Mouse (Mus musculus) limb, embryonic 11.5 days (tissue): Measurements from ENCODE around the gene Myh9. TPM values are rescaled to one million over a fixed set of nuclear protein-coding genes. Genes with fewer than 3 reads are reported as not detected.
"Not testable (repeated sequence)": the region's sequence is repeated elsewhere in the genome, so short reads cannot be mapped to it uniquely, and the experiment has no call there.

ENCODE experiments used
- ATAC-seq: fragments of 200-750 bp; cut with Nextera tagmentation; 2 replicates; pipeline ENCODE4 v1.8.0; 2017; ENCODE audit warnings: low read depth; ENCODE audit not compliant: insufficient number of reproducible peaks, low FRiP score, low TSS enrichment
- DNase-seq: peaks from one replicate; pipeline ENCODE4 v3.0.0-alpha.2; 2015; ENCODE audit warnings: low spot score
- H3K27ac ChIP-seq: fragments of 300-500 bp; sonication (generic); replicated peaks from 2 replicates; pipeline ENCODE4 v1.5.1; 2014; ENCODE audit warnings: low read depth, mild to moderate bottlenecking, low read length
- H3K27me3 ChIP-seq: fragments of 300-500 bp; sonication (generic); 2 replicates; pipeline ENCODE4 v1.6.1; 2014; ENCODE audit warnings: mild to moderate bottlenecking, low read length, mixed read lengths; ENCODE audit not compliant: control insufficient read depth, insufficient read depth
- H3K36me3 ChIP-seq: fragments of 300-500 bp; sonication (generic); 2 replicates; pipeline ENCODE4 v1.6.1; 2014; ENCODE audit warnings: mild to moderate bottlenecking, low read length, moderate library complexity, mixed read lengths; ENCODE audit not compliant: control insufficient read depth, insufficient read depth
- H3K4me1 ChIP-seq: fragments of 300-500 bp; sonication (generic); 2 replicates; pipeline ENCODE4 v1.6.1; 2014; ENCODE audit warnings: low read length, mixed read lengths; ENCODE audit not compliant: control insufficient read depth, insufficient read depth
- H3K4me2 ChIP-seq: fragments of 300-500 bp; sonication (generic); 2 replicates; pipeline ENCODE4 v1.6.1; 2014; ENCODE audit warnings: low read depth, mild to moderate bottlenecking, moderate library complexity; ENCODE audit not compliant: severe bottlenecking
- H3K4me3 ChIP-seq: fragments of 300-500 bp; sonication (generic); 2 replicates; pipeline ENCODE4 v1.5.1; 2014; ENCODE audit warnings: low read depth, low read length
- H3K9ac ChIP-seq: fragments of 300-500 bp; sonication (generic); 2 replicates; pipeline ENCODE4 v1.6.1; 2014; ENCODE audit warnings: mild to moderate bottlenecking, low read length
- H3K9me3 ChIP-seq: fragments of 300-500 bp; sonication (generic); 2 replicates; pipeline ENCODE4 v1.6.1; 2016; ENCODE audit warnings: low read length; ENCODE audit not compliant: control insufficient read depth
- WGBS: fragments of 180-500 bp; shearing (Covaris S2); extraction: QIAGEN DNeasy Blood & Tissue Kit; methylation state at CpG from one replicate; pipeline ENCODE4 v1.1.7; 2014; 5-methylcytosine and 5-hydroxymethylcytosine counted together
- polyA plus RNA-seq: library from polyadenylated mRNA; unstranded; fragments of >200 nt; fragmentation: Nextera tagmentation; extraction: Ambion mirVana; gene quantifications from 2 replicates; pipeline ENCODE4 v1.2.1, GENCODE M21; 2014

The Myh9 gene
- polyA plus RNA-seq, 1 experiment from 2014 or later = 33.2 TPM

- DNase-seq = no peak
- Histone ChIP-seq H3K27me3 (no peaks in the 10 kb centered on the region), H3K4me3 (no peak overlapping the region), H3K36me3 (no peaks in the 10 kb centered on the region), H3K27ac (no peak overlapping the region), H3K4me1 (no peaks in the 10 kb centered on the region), H3K4me2 (no peak overlapping the region), H3K9ac (no peak overlapping the region), H3K9me3 (no peaks in the 10 kb centered on the region)
- 73% methylated on average over 9 of the region's 9 CpGs for WGBS
- ATAC-seq = no peak
Measured at GRCm38 (mm10) chr15:77849572-77850229, 7.7 kb upstream of the Myh9 start.

GRCm38 (mm10) chr15:77849039-77849436 is 7.1 kb upstream of the Myh9 start:
- no peak overlapping the region for H3K4me2 ChIP-seq
- no peaks in the 10 kb centered on the region for H3K27me3 ChIP-seq
- no peak for DNase-seq
- H3K9me3 ChIP-seq = no peaks in the 10 kb centered on the region
- no peak for ATAC-seq
- WGBS = 61% methylated on average over 5 of the region's 5 CpGs
- no peak overlapping the region for H3K27ac ChIP-seq
- no peak overlapping the region for H3K9ac ChIP-seq
- H3K4me1 ChIP-seq = no peaks in the 10 kb centered on the region
- no peak overlapping the region for H3K4me3 ChIP-seq
- H3K36me3 ChIP-seq = no peaks in the 10 kb centered on the region

- Histone ChIP-seq H3K9ac (no peak overlapping the region), H3K27me3 (no peaks in the 10 kb centered on the region), H3K4me1 (no peaks in the 10 kb centered on the region), H3K9me3 (no peaks in the 10 kb centered on the region), H3K4me3 (no peak overlapping the region), H3K27ac (no peak overlapping the region), H3K36me3 (no peaks in the 10 kb centered on the region), H3K4me2 (no peak overlapping the region)
- 90% methylated on average over 16 of the region's 16 CpGs for WGBS
- ATAC-seq (no peak), DNase-seq (no peak)
Measured at GRCm38 (mm10) chr15:77848415-77849038, 6.6 kb upstream of the Myh9 start.

- Histone ChIP-seq H3K9ac (no peak overlapping the region), H3K36me3 (no peaks in the 10 kb centered on the region), H3K27me3 (no peaks in the 10 kb centered on the region), H3K4me3 (no peak overlapping the region), H3K4me1 (no peaks in the 10 kb centered on the region), H3K4me2 (no peak overlapping the region), H3K9me3 (no peaks in the 10 kb centered on the region), H3K27ac (no peak overlapping the region)
- 61% methylated on average over 3 of the region's 3 CpGs for WGBS
- ATAC-seq (no peak), DNase-seq (no peak)
Measured at GRCm38 (mm10) chr15:77847826-77848225, 5.9 kb upstream of the Myh9 start.

- no peaks in the 10 kb centered on the region for H3K9me3 ChIP-seq
- H3K27me3 ChIP-seq = no peaks in the 10 kb centered on the region
- no peak overlapping the region for H3K27ac ChIP-seq
- WGBS = 82% methylated on average over 3 of the region's 3 CpGs
- no peaks in the 10 kb centered on the region for H3K4me1 ChIP-seq
- ATAC-seq (no peak), DNase-seq (no peak)
- H3K4me2 ChIP-seq = no peak overlapping the region
- H3K36me3 ChIP-seq = no peaks in the 10 kb centered on the region
- H3K9ac ChIP-seq = no peak overlapping the region
- no peak overlapping the region for H3K4me3 ChIP-seq
Measured at GRCm38 (mm10) chr15:77847108-77847507, 5.1 kb upstream of the Myh9 start.

- not testable (repeated sequence) for H3K9ac ChIP-seq, H3K9me3 ChIP-seq, H3K4me2 ChIP-seq, ATAC-seq, H3K27me3 ChIP-seq, DNase-seq, H3K36me3 ChIP-seq, H3K27ac ChIP-seq, H3K4me3 ChIP-seq, H3K4me1 ChIP-seq
- WGBS = 86% methylated on average over 11 of the region's 11 CpGs
Measured at GRCm38 (mm10) chr15:77845931-77846595, 4.1 kb upstream of the Myh9 start.

GRCm38 (mm10) chr15:77844955-77845635 is 3.1 kb upstream of the Myh9 start:
- H3K9me3 ChIP-seq = no peaks in the 10 kb centered on the region
- WGBS = 90% methylated on average over 16 of the region's 16 CpGs
- no peak for DNase-seq

GRCm38 (mm10) chr15:77844048-77844447 is 2.1 kb upstream of the Myh9 start:
- no peak overlapping the region for H3K4me2 ChIP-seq
- H3K36me3 ChIP-seq = no peaks in the 10 kb centered on the region
- no peak overlapping the region for H3K9ac ChIP-seq
- ATAC-seq (no peak), DNase-seq (no peak)
- H3K27me3 ChIP-seq = no peaks in the 10 kb centered on the region
- WGBS = 79% methylated on average over 6 of the region's 6 CpGs
- H3K27ac ChIP-seq = no peak overlapping the region
- no peak overlapping the region for H3K4me3 ChIP-seq
- no peaks in the 10 kb centered on the region for H3K9me3 ChIP-seq
- peaks cover 16% of the 10 kb centered on the region for H3K4me1 ChIP-seq

More at GRCm38 (mm10) chr15:77844955-77845635, 3.1 kb upstream of the Myh9 start:
- H3K27ac ChIP-seq = no peak overlapping the region
- no peak overlapping the region for H3K9ac ChIP-seq
- ATAC-seq = no peak
- no peak overlapping the region for H3K4me3 ChIP-seq
- no peaks in the 10 kb centered on the region for H3K36me3 ChIP-seq
- peaks cover 6% of the 10 kb centered on the region for H3K4me1 ChIP-seq
- no peak overlapping the region for H3K4me2 ChIP-seq
- H3K27me3 ChIP-seq = no peaks in the 10 kb centered on the region
